Mouse (Mus musculus) adrenal gland, adult 18-20 months (tissue): ENCODE measurements around the gene Bcl2l11. TPM values are rescaled to one million over a fixed set of nuclear protein-coding genes. Genes with fewer than 3 reads are reported as not detected.

Source experiments
- DNase-seq, 2 experiments: peaks; one replicate each; pipeline ENCODE4 v3.0.0; 2021 to 2022; ENCODE audit warnings: low spot score in 2 of 2
- total RNA-seq, 2 experiments: library from RNA; stranded (reverse); gene quantifications; 1 replicate in 1 of 2; 2 replicates in 1 of 2; pipeline ENCODE4 v1.2.3; 2021

Bcl2l11 gene
- total RNA-seq, 2 experiments from 2014 or later: 10.7 to 23.0 TPM

- DNase-seq: no peak
Measured at GRCm38 (mm10) chr2:128208541-128208940, 82.7 kb downstream of the Bcl2l11 start.

GRCm38 (mm10) chr2:128209841-128210329 lies 84.0 kb downstream of the Bcl2l11 start:
- DNase-seq: no peak

- DNase-seq: no peak
Measured at GRCm38 (mm10) chr2:128210376-128210775, 84.5 kb downstream of the Bcl2l11 start.

GRCm38 (mm10) chr2:128211022-128211880 lies 85.4 kb downstream of the Bcl2l11 start:
- DNase-seq: no peak

- no peak for DNase-seq
Measured at GRCm38 (mm10) chr2:128211881-128212209, 86.0 kb downstream of the Bcl2l11 start.
